Mouse (Mus musculus): ENCODE results near the gene Gprc5c. TPM values are rescaled to one million over a fixed set of nuclear protein-coding genes. Genes with fewer than 3 reads are reported as not detected.

Gprc5c gene
- polyA plus RNA-seq, 1 experiment from 2014 or later = 46.3 TPM

GRCm38 (mm10) chr11:114876176-114876575, 25.2 kb downstream of the Gprc5c start:
- Histone ChIP-seq H3K27ac (0 out of 2 replicates have a peak overlapping the region, but pooled peaks have one; percentile 32), H3K4me1 (peaks cover 49% of the 10 kb centered on the region)
- no peak for DNase-seq (ENCODE audit: low spot score)

GRCm38 (mm10) chr11:114876621-114877020, 25.7 kb downstream of the Gprc5c start:
- no peak overlapping the region for H3K27ac ChIP-seq
- H3K4me1 ChIP-seq = peaks cover 49% of the 10 kb centered on the region
- H3K9me3 ChIP-seq = no peaks in the 10 kb centered on the region
- no peaks in the 10 kb centered on the region for H3K27me3 ChIP-seq (ENCODE audit: insufficient read depth, poor library complexity, severe bottlenecking)
- no peak for DNase-seq (ENCODE audit: low spot score)
- H3K4me3 ChIP-seq = no peak overlapping the region
- 47% methylated on average over 2 of the region's 2 CpGs for WGBS
- H3K36me3 ChIP-seq = peaks cover 5% of the 10 kb centered on the region; the same call in 1 of the 2 replicates

More at GRCm38 (mm10) chr11:114876176-114876575, 25.2 kb downstream of the Gprc5c start:
- Histone ChIP-seq H3K4me3 (no peak overlapping the region), H3K36me3 (peaks cover 10% of the 10 kb centered on the region), H3K9me3 (no peaks in the 10 kb centered on the region), H3K27me3 (ENCODE audit: insufficient read depth, poor library complexity, severe bottlenecking) (no peaks in the 10 kb centered on the region)
- 48% methylated on average over 7 of the region's 7 CpGs for WGBS

- whole genome bisulfite sequencing = 30% methylated on average over 3 of the region's 3 CpGs
- DNase-seq (ENCODE audit: low spot score) = peak; percentile 79
- Histone ChIP-seq H3K36me3 (0 out of 2 replicates have a peak, but pooled peaks cover 5% of the 10 kb centered on the region), H3K9me3 (no peaks in the 10 kb centered on the region), H3K4me1 (peaks cover 49% of the 10 kb centered on the region), H3K27ac (no peak overlapping the region), H3K27me3 (ENCODE audit: insufficient read depth, poor library complexity, severe bottlenecking) (no peaks in the 10 kb centered on the region), H3K4me3 (no peak overlapping the region)
Measured at GRCm38 (mm10) chr11:114877145-114877544, 26.2 kb downstream of the Gprc5c start.

- Histone ChIP-seq H3K27me3 (ENCODE audit: insufficient read depth, poor library complexity, severe bottlenecking) (no peaks in the 10 kb centered on the region), H3K4me3 (no peak overlapping the region), H3K36me3 (no peaks in the 10 kb centered on the region), H3K27ac (no peak overlapping the region), H3K4me1 (peaks cover 29% of the 10 kb centered on the region), H3K9me3 (no peaks in the 10 kb centered on the region)
- no peak for DNase-seq (ENCODE audit: low spot score)
- 66% methylated on average over 2 of the region's 2 CpGs for WGBS
Measured at GRCm38 (mm10) chr11:114879666-114880065, 28.7 kb downstream of the Gprc5c start.

- Histone ChIP-seq H3K4me1 (peaks cover 24% of the 10 kb centered on the region), H3K36me3 (no peaks in the 10 kb centered on the region), H3K27ac (no peak overlapping the region), H3K27me3 (ENCODE audit: insufficient read depth, poor library complexity, severe bottlenecking) (no peaks in the 10 kb centered on the region), H3K4me3 (no peak overlapping the region), H3K9me3 (no peaks in the 10 kb centered on the region)
- no peak for DNase-seq (ENCODE audit: low spot score)
Measured at GRCm38 (mm10) chr11:114880185-114880584, 29.2 kb downstream of the Gprc5c start.

- no peak for DNase-seq (ENCODE audit: low spot score)
- H3K27ac ChIP-seq = no peak overlapping the region
- 0% methylated on average over 1 of the region's 1 CpGs for WGBS
Measured at GRCm38 (mm10) chr11:114880589-114880988, 29.6 kb downstream of the Gprc5c start.

DNA sequence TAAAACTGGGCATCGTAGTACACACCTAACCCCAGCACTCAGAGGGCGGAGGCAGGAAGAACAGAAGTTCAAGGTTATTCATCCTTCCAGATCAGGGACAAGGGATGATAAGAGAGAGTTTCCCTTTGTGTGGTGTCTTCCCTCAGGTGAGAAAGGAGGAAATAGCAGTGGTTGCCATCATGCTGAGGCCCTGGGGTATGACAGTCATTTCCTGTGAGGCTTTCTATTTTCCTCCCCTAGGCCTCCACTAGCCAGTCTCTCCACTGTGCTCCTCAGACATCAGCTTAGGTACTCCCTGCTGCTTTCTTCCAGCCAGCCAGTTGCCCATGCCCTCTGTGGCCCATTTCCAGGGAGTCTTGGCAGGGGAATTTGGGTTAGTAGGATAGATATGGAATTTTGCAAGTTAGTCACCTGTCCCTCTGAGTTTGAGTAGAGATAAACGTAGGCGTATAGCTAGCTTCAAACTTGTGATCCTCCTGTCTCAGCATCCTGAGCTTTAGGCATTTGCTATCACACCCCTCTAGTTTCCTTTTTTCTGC, 32.4 kb downstream of the Gprc5c start:
- Histone ChIP-seq H3K4me3 (no peak overlapping the region), H3K4me1 (peaks cover 5% of the 10 kb centered on the region; the same call in 1 of the 2 replicates), H3K27ac (no peak overlapping the region), H3K36me3 (no peaks in the 10 kb centered on the region), H3K27me3 (ENCODE audit: insufficient read depth, poor library complexity, severe bottlenecking) (peaks cover 5% of the 10 kb centered on the region; the same call in 1 of the 2 replicates), H3K9me3 (no peaks in the 10 kb centered on the region)
- no peak for DNase-seq (ENCODE audit: low spot score)
- 84% methylated on average over 4 of the region's 4 CpGs for WGBS

More at GRCm38 (mm10) chr11:114880589-114880988, 29.6 kb downstream of the Gprc5c start:
- Histone ChIP-seq H3K4me1 (peaks cover 20% of the 10 kb centered on the region), H3K27me3 (ENCODE audit: insufficient read depth, poor library complexity, severe bottlenecking) (no peaks in the 10 kb centered on the region), H3K9me3 (no peaks in the 10 kb centered on the region), H3K36me3 (no peaks in the 10 kb centered on the region), H3K4me3 (no peak overlapping the region)

DNA sequence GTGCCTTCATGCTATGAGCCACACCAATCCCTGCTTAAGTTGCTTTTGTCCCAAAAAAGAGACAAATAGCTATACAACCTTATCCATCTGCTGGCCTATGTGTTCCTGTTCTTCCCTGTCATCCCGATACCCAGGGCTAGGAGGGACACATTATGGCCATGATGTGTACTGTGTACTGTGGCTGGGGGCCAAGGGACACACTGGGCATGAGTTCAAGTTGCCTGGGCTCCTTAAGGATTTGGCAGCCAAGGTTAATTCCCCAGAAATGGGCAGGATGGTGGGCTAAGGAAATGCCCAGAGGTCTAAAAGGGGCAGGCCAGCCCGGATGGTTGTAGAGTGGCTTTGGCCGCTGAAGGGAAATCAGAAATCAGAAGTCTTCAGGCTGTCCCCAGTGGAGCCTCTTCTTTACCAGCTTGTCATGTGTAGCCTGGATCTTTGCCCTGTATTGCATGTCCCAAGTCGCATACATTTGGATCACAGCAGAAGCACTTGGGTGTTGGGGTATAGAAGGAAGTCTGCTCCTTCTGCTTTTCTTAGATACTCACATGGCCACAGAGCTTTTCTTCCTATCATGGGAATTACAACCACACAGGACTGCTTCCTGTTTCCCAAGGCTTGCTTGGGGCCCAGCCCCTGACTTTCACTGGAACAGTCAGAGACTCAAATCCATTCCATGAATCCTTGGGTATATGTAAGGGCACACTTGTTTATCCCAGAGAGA, 33.6 kb downstream of the Gprc5c start:
- no peaks in the 10 kb centered on the region for H3K36me3 ChIP-seq
- H3K9me3 ChIP-seq = no peaks in the 10 kb centered on the region
- DNase-seq (ENCODE audit: low spot score) = no peak
- H3K4me1 ChIP-seq = peaks cover 5% of the 10 kb centered on the region; the same call in 1 of the 2 replicates
- peaks cover 5% of the 10 kb centered on the region; the same call in 1 of the 2 replicates for H3K27me3 ChIP-seq (ENCODE audit: insufficient read depth, poor library complexity, severe bottlenecking)
- H3K27ac ChIP-seq = peak overlapping the region; percentile 29; the same call in 1 of the 2 replicates
- H3K4me3 ChIP-seq = no peak overlapping the region
- 72% methylated on average over 4 of the region's 4 CpGs for WGBS

DNA sequence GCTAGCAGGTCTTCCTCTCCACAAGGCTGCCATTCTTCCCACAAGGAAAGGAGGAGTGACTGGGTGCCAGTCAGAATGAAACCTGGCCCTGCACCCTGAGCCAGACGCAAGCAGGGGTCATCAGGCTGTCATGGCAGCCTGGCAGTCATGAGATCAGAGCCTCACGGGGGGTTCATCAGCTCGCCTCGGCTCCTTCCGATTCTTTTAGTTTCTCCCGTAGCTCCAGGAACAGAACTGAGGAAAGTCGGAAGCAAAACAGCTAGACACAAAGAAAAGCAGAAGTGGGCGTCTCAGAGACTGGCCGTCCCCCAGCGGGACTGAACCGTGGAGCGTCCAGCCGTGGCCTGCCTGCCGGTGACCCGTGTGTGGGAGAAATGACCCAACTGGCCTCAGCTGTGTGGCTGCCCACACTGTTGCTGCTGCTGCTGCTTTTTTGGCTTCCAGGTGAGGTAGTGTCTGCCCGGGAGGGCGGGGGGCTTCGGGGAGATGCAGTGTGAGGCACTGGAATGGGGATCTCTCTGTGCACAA, 39.1 kb downstream of the Gprc5c start, which contains the start of gene Cd300a:
Gene Cd300a, plus strand, starts transcription at position 51 of the 528 bp plus-strand sequence.
- no peaks in the 10 kb centered on the region for H3K9me3 ChIP-seq
- H3K27me3 ChIP-seq (ENCODE audit: insufficient read depth, poor library complexity, severe bottlenecking) = peaks cover 5% of the 10 kb centered on the region; the same call in 1 of the 2 replicates
- WGBS = 79% methylated on average over 18 of the region's 18 CpGs
- no peak for DNase-seq (ENCODE audit: low spot score)
- H3K27ac ChIP-seq = no peak within 1 kb of the TSS
- no peaks in the 10 kb centered on the region for H3K36me3 ChIP-seq
- H3K4me1 ChIP-seq = 0 out of 2 replicates have a peak, but pooled peaks cover 5% of the 10 kb centered on the region
- no peak within 1 kb of the TSS for H3K4me3 ChIP-seq

GRCm38 (mm10) chr11:114890542-114890941, 39.6 kb downstream of the Gprc5c start:
- H3K36me3 ChIP-seq = no peaks in the 10 kb centered on the region
- peaks cover 5% of the 10 kb centered on the region; the same call in 1 of the 2 replicates for H3K27me3 ChIP-seq (ENCODE audit: insufficient read depth, poor library complexity, severe bottlenecking)
- 54% methylated on average over 5 of the region's 5 CpGs for WGBS
- DNase-seq (ENCODE audit: low spot score) = no peak
- H3K27ac ChIP-seq = no peak overlapping the region
- H3K4me3 ChIP-seq = no peak overlapping the region
- 0 out of 2 replicates have a peak, but pooled peaks cover 5% of the 10 kb centered on the region for H3K4me1 ChIP-seq
- no peaks in the 10 kb centered on the region for H3K9me3 ChIP-seq

GRCm38 (mm10) chr11:114896085-114896484, 45.1 kb downstream of the Gprc5c start:
- WGBS = 64% methylated on average over 3 of the region's 3 CpGs
- Histone ChIP-seq H3K4me1 (no peaks in the 10 kb centered on the region), H3K9me3 (no peaks in the 10 kb centered on the region), H3K4me3 (no peak overlapping the region), H3K36me3 (no peaks in the 10 kb centered on the region), H3K27me3 (ENCODE audit: insufficient read depth, poor library complexity, severe bottlenecking) (no peaks in the 10 kb centered on the region), H3K27ac (no peak overlapping the region)
- no peak for DNase-seq (ENCODE audit: low spot score)

GRCm38 (mm10) chr11:114898026-114898425, 47.1 kb downstream of the Gprc5c start:
- Histone ChIP-seq H3K27ac (no peak overlapping the region), H3K9me3 (no peaks in the 10 kb centered on the region), H3K4me1 (no peaks in the 10 kb centered on the region), H3K27me3 (ENCODE audit: insufficient read depth, poor library complexity, severe bottlenecking) (no peaks in the 10 kb centered on the region), H3K36me3 (no peaks in the 10 kb centered on the region), H3K4me3 (no peak overlapping the region)
- DNase-seq (ENCODE audit: low spot score) = no peak
- WGBS = 28% methylated on average over 1 of the region's 1 CpGs

- Histone ChIP-seq H3K4me3 (no peak overlapping the region), H3K9me3 (no peaks in the 10 kb centered on the region), H3K27me3 (ENCODE audit: insufficient read depth, poor library complexity, severe bottlenecking) (peaks cover 9% of the 10 kb centered on the region; the same call in 1 of the 2 replicates), H3K4me1 (no peaks in the 10 kb centered on the region), H3K36me3 (no peaks in the 10 kb centered on the region), H3K27ac (no peak overlapping the region)
- WGBS = 72% methylated on average over 4 of the region's 4 CpGs
- no peak for DNase-seq (ENCODE audit: low spot score)
Measured at GRCm38 (mm10) chr11:114903224-114903623, 52.3 kb downstream of the Gprc5c start.
